Mouse (Mus musculus): ENCODE results near the gene Cpe. TPM values are rescaled to one million over a fixed set of nuclear protein-coding genes. Genes with fewer than 3 reads are reported as not detected.
A peak's percentile ranks its signal among the peaks of the same experiment; 100 is the strongest.

Gene Cpe
- polyA plus RNA-seq (2012; rRNA removed) (132 and 139 TPM in 2 replicates), polyA plus RNA-seq (2014; fragmentation: Nextera tagmentation; extraction: Ambion mirVana) (194 and 222 TPM in 2 replicates)

DNA sequence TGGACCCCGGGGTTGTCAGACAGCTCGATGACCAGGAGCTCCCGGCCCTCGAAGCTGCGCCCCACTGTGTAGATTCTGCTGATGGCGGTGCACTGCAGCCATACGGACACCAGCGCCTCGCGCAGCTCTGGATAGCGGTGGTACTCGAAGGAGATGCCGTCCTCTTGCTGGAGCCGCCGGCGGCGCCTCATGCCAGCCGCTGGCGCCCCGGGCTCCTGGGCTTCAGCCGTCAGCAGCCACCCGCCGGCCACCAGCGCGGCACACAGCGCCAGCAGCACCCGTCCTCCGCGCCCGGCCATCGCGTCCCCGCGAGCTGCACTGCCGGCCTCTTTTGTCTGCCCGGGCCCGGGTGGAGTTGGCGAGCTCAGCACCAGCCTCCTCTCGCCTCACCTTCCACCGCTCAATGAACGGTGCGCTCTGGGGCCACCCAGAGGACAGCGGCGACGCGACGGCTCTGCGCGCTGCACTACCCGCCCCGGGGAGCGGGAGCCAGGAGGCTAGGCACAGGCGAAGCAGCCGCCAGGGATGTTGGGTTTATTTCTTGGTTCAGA is at the start of gene Cpe:
Gene Cpe (minus strand): TSS at position 404 of the 551 bp plus-strand sequence.
- H3K36me3 ChIP-seq (ENCODE audit: control insufficient read depth, insufficient read depth, low read length): no peaks in the 10 kb centered on the region
- H3K27ac ChIP-seq (replicated peaks; ENCODE audit: low read depth, low read length): peak within 1 kb of the TSS; percentile 83
- WGBS: 1% methylated on average over 50 of the region's 54 CpGs
- H3K4me2 ChIP-seq (replicated peaks; ENCODE audit: low read depth, low read length, severe bottlenecking): peak within 1 kb of the TSS; percentile 81
- H3K9ac ChIP-seq (ENCODE audit: low read depth, low read length, severe bottlenecking): peak within 1 kb of the TSS; percentile 90
- H3K27me3 ChIP-seq (ENCODE audit: control insufficient read depth, insufficient read depth, low read length): no peaks in the 10 kb centered on the region
- no peaks in the 10 kb centered on the region for H3K9me3 ChIP-seq (ENCODE audit: control insufficient read depth, low read length)
- peak; percentile 80 for DNase-seq (ENCODE audit: low spot score)
- peak; percentile 95 for ATAC-seq (ENCODE audit: low FRiP score, low read depth)
- peak within 1 kb of the TSS; percentile 70 for H3K4me3 ChIP-seq (replicated peaks; ENCODE audit: low read length)
- 0 out of 2 replicates have a peak, but pooled peaks cover 3% of the 10 kb centered on the region for H3K4me1 ChIP-seq (ENCODE audit: control insufficient read depth, insufficient read depth, low read length)
- peak; percentile 91 for TF ChIP-seq POLR2A (IDR thresholded peaks at IDR 0.05; ENCODE audit: borderline replicate concordance, extremely low read depth, insufficient read depth, insufficient read length)

DNA sequence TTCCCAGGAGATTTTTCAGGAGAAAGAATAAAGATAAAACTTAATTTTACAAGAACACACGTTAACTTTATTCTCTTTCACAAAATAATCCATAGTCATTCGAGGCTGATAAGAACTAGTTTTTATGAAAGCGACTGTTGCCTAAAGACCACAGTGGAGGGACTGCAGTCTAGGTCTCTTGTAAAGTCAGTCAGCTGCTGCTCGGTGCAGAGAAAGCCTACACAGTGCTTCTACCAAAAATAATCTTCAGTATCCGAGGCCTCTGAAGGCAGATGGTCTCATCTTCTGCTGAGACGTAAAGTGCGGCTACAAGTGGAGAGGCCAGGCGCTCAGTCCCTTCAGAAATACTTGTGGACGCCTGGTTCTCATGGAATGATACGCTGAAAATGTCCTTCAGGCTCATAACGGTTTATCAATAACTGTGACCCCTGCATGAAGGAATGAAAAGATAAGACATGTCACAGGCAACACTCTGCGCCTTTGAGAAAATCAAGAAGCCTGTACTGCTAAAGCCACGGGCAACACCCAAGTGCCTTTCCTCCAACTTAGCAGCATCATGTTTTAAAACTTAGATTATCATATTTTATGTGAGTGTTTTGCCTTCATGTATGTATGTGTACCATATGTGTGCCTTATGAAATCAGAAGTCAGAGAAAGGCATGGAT is 47.8 kb upstream of the Cpe start:
- Histone ChIP-seq H3K4me2 (replicated peaks; ENCODE audit: low read depth, low read length, severe bottlenecking) (no peak overlapping the region), H3K9me3 (ENCODE audit: control insufficient read depth, low read length) (no peaks in the 10 kb centered on the region), H3K27me3 (ENCODE audit: control insufficient read depth, insufficient read depth, low read length) (no peaks in the 10 kb centered on the region), H3K4me1 (ENCODE audit: control insufficient read depth, insufficient read depth, low read length) (no peaks in the 10 kb centered on the region), H3K36me3 (ENCODE audit: control insufficient read depth, insufficient read depth, low read length) (no peaks in the 10 kb centered on the region; the same call in 1 of the 2 replicates), H3K4me3 (replicated peaks; ENCODE audit: low read length) (no peak overlapping the region), H3K9ac (ENCODE audit: low read depth, low read length, severe bottlenecking) (no peak overlapping the region), H3K27ac (replicated peaks; ENCODE audit: low read depth, low read length) (no peak overlapping the region)
- DNase-seq (ENCODE audit: low spot score) (no peak), ATAC-seq (ENCODE audit: low FRiP score, low read depth) (no peak)
- TF ChIP-seq POLR2A (IDR thresholded peaks at IDR 0.05; ENCODE audit: borderline replicate concordance, extremely low read depth, insufficient read depth, insufficient read length): no peak
- 92% methylated on average over 13 of the region's 13 CpGs for WGBS

DNA sequence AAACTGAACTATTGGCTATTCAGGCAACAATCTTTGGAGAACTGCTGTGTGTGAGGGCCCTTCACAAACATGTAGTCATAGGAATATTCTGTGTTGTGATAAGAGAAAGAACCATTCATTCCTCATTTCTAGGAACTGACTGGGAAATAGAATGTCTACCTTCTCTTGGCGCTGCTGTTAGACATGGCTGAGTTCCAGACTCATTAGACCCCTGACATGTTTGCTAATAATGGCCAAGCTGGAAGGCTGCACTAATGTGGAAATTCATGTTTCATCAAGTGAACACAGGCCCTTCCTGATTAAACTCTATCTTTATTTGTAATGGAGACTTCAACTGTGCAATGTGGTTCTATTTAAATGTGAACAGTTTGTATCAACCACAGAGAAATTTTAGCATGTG is 46.1 kb upstream of the Cpe start:
- 77% methylated on average over 1 of the region's 1 CpGs for whole genome bisulfite sequencing
- Histone ChIP-seq H3K27me3 (ENCODE audit: control insufficient read depth, insufficient read depth, low read length) (no peaks in the 10 kb centered on the region), H3K9ac (ENCODE audit: low read depth, low read length, severe bottlenecking) (no peak overlapping the region), H3K4me3 (replicated peaks; ENCODE audit: low read length) (no peak overlapping the region), H3K4me1 (ENCODE audit: control insufficient read depth, insufficient read depth, low read length) (no peaks in the 10 kb centered on the region), H3K27ac (replicated peaks; ENCODE audit: low read depth, low read length) (no peak overlapping the region), H3K36me3 (ENCODE audit: control insufficient read depth, insufficient read depth, low read length) (no peaks in the 10 kb centered on the region; the same call in 1 of the 2 replicates), H3K4me2 (replicated peaks; ENCODE audit: low read depth, low read length, severe bottlenecking) (no peak overlapping the region), H3K9me3 (ENCODE audit: control insufficient read depth, low read length) (no peaks in the 10 kb centered on the region)
- no peak for DNase-seq (ENCODE audit: low spot score)
- ATAC-seq (ENCODE audit: low FRiP score, low read depth): no peak
- no peak for TF ChIP-seq POLR2A (IDR thresholded peaks at IDR 0.05; ENCODE audit: borderline replicate concordance, extremely low read depth, insufficient read depth, insufficient read length)

DNA sequence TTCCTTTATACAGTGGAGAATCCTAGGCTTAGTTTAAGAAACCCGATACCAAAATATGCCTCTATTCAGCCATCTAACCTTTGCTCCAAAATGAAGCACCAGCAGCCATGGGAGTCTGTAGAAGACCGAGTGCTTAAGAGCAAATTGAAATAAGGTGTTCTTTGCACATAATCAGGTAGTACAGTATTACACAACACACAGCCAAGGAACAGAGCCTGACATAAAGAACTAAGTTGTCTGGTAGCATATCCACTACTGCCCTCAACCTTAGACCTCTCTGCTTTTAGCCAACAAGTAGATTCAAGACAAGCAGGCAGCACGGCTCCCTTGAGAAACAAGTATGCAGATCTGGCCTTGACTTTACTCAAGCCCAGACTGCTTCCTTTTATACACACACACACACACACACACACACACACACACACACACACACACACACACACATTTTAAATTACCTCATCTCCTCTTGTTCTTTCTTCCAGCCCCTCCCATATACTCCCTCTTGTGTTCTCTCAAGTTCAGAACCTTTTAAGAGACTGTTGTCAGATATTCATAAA is 44.0 kb upstream of the Cpe start:
- no peak for DNase-seq (ENCODE audit: low spot score)
- no peaks in the 10 kb centered on the region for H3K27me3 ChIP-seq (ENCODE audit: control insufficient read depth, insufficient read depth, low read length)
- 81% methylated on average over 3 of the region's 3 CpGs for WGBS
- no peak overlapping the region for H3K4me2 ChIP-seq (replicated peaks; ENCODE audit: low read depth, low read length, severe bottlenecking)
- no peaks in the 10 kb centered on the region; the same call in 1 of the 2 replicates for H3K36me3 ChIP-seq (ENCODE audit: control insufficient read depth, insufficient read depth, low read length)
- no peak overlapping the region for H3K27ac ChIP-seq (replicated peaks; ENCODE audit: low read depth, low read length)
- no peak overlapping the region for H3K9ac ChIP-seq (ENCODE audit: low read depth, low read length, severe bottlenecking)
- ATAC-seq (ENCODE audit: low FRiP score, low read depth): no peak
- peaks cover 6% of the 10 kb centered on the region; the same call in 1 of the 2 replicates for H3K4me1 ChIP-seq (ENCODE audit: control insufficient read depth, insufficient read depth, low read length)
- H3K4me3 ChIP-seq (replicated peaks; ENCODE audit: low read length): no peak overlapping the region
- TF ChIP-seq POLR2A (IDR thresholded peaks at IDR 0.05; ENCODE audit: borderline replicate concordance, extremely low read depth, insufficient read depth, insufficient read length): no peak
- no peaks in the 10 kb centered on the region for H3K9me3 ChIP-seq (ENCODE audit: control insufficient read depth, low read length)

DNA sequence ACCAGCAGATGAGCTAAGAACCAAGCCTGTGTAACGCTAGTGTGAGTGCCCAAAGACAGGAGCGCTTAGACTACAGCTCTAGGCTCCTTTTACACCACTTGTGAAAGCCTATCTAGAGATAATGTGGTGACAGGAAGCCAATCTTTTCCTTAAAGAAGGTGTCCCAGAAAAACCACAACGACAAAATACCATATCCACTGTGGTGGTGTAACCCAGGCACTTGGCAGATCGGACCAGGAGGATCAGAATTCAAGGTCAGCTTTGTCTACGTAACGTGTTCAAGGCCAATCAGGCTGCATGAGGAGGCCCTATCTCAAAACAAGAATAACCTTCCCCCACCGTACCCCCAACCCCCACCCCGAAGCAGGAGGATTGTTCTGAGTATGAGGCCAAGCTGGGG is 42.3 kb upstream of the Cpe start:
- Histone ChIP-seq H3K9me3 (ENCODE audit: control insufficient read depth, low read length) (no peaks in the 10 kb centered on the region), H3K36me3 (ENCODE audit: control insufficient read depth, insufficient read depth, low read length) (peaks cover 7% of the 10 kb centered on the region), H3K4me1 (ENCODE audit: control insufficient read depth, insufficient read depth, low read length) (peaks cover 6% of the 10 kb centered on the region; the same call in 1 of the 2 replicates), H3K4me2 (replicated peaks; ENCODE audit: low read depth, low read length, severe bottlenecking) (no peak overlapping the region), H3K4me3 (replicated peaks; ENCODE audit: low read length) (no peak overlapping the region), H3K9ac (ENCODE audit: low read depth, low read length, severe bottlenecking) (no peak overlapping the region), H3K27me3 (ENCODE audit: control insufficient read depth, insufficient read depth, low read length) (no peaks in the 10 kb centered on the region), H3K27ac (replicated peaks; ENCODE audit: low read depth, low read length) (no peak overlapping the region)
- DNase-seq (ENCODE audit: low spot score) (no peak), ATAC-seq (ENCODE audit: low FRiP score, low read depth) (no peak)
- 92% methylated on average over 8 of the region's 8 CpGs for WGBS
- TF ChIP-seq POLR2A (IDR thresholded peaks at IDR 0.05; ENCODE audit: borderline replicate concordance, extremely low read depth, insufficient read depth, insufficient read length): no peak

All from limb, embryonic 14.5 days (tissue).